Mouse (Mus musculus): ENCODE data around the gene Rab11fip3.
"Not testable (repeated sequence)": the region's sequence is repeated elsewhere in the genome, so short reads cannot be mapped to it uniquely, and the experiment has no call there.

Rab11fip3 gene

GRCm38 (mm10) chr17:26068831-26069739, at the start of gene Rab11fip3:
Rab11fip3 (minus strand) TSS chr17:26069555.
- DNase-seq (ENCODE audit: low read depth): peak; percentile 96

GRCm38 (mm10) chr17:26116503-26117258, 47.3 kb upstream of the Rab11fip3 start:
- no peak for DNase-seq (ENCODE audit: low read depth)

GRCm38 (mm10) chr17:26115956-26116487, 46.7 kb upstream of the Rab11fip3 start:
- DNase-seq (ENCODE audit: low read depth): no peak

GRCm38 (mm10) chr17:26115205-26115898, 46.0 kb upstream of the Rab11fip3 start:
- no peak for DNase-seq (ENCODE audit: low read depth)

- not testable (repeated sequence) for DNase-seq (ENCODE audit: low read depth)
These were observed 45.1 kb upstream of the Rab11fip3 start for GRCm38 (mm10) chr17:26114461-26114860.

- no peak for DNase-seq (ENCODE audit: low read depth)
These were observed 44.7 kb upstream of the Rab11fip3 start for GRCm38 (mm10) chr17:26114061-26114460.

- DNase-seq (ENCODE audit: low read depth): peak; percentile 49
These were observed 44.0 kb upstream of the Rab11fip3 start, which contains the start of gene Tmem8 for GRCm38 (mm10) chr17:26113181-26113948. Tmem8 (plus strand) TSS chr17:26113299.

- no peak for DNase-seq (ENCODE audit: low read depth)
These were observed 43.4 kb upstream of the Rab11fip3 start for GRCm38 (mm10) chr17:26112751-26113150.

GRCm38 (mm10) chr17:26111722-26112121, 42.4 kb upstream of the Rab11fip3 start:
- DNase-seq (ENCODE audit: low read depth): no peak

GRCm38 (mm10) chr17:26111024-26111423, 41.7 kb upstream of the Rab11fip3 start:
- DNase-seq (ENCODE audit: low read depth): no peak

- DNase-seq (ENCODE audit: low read depth): no peak
These were observed 40.8 kb upstream of the Rab11fip3 start for GRCm38 (mm10) chr17:26110156-26110555.

GRCm38 (mm10) chr17:26105619-26106018, 36.3 kb upstream of the Rab11fip3 start:
- no peak for DNase-seq (ENCODE audit: low read depth)

- peak; percentile 77 for DNase-seq (ENCODE audit: low read depth)
These were observed 32.1 kb upstream of the Rab11fip3 start for GRCm38 (mm10) chr17:26101478-26101877.

- no peak for DNase-seq (ENCODE audit: low read depth)
These were observed 30.8 kb upstream of the Rab11fip3 start for GRCm38 (mm10) chr17:26100166-26100565.

GRCm38 (mm10) chr17:26099316-26099715, 30.0 kb upstream of the Rab11fip3 start:
- peak; percentile 55 for DNase-seq (ENCODE audit: low read depth)

GRCm38 (mm10) chr17:26098461-26098860, 29.1 kb upstream of the Rab11fip3 start:
- DNase-seq (ENCODE audit: low read depth): no peak

- peak; percentile 75 for DNase-seq (ENCODE audit: low read depth)
These were observed 25.9 kb upstream of the Rab11fip3 start, which contains the start of gene Nme4 for GRCm38 (mm10) chr17:26095121-26095740. Nme4 (minus strand) TSS chr17:26095602.

- DNase-seq (ENCODE audit: low read depth): no peak
These were observed 25.3 kb upstream of the Rab11fip3 start for GRCm38 (mm10) chr17:26094531-26095110.

- DNase-seq (ENCODE audit: low read depth): peak; percentile 96
These were observed 20.7 kb upstream of the Rab11fip3 start, which contains the start of gene Decr2 for GRCm38 (mm10) chr17:26089905-26090632. Decr2 (minus strand) TSS chr17:26090337.

All from NIH3T3 (cell line).